Mouse (Mus musculus): ENCODE results near the gene Ccr3. TPM values are rescaled to one million over a fixed set of nuclear protein-coding genes. Genes with fewer than 3 reads are reported as not detected.

Ccr3 gene
- 0.20 and 0.22 TPM in 2 replicates for polyA plus RNA-seq (2012; rRNA removed)

GRCm38 (mm10) chr9:124021672-124022071, at the start of gene Ccr3:
Ccr3 (plus strand) TSS chr9:124021972.

GRCm38 (mm10) chr9:123978308-123978707, 43.5 kb upstream of the Ccr3 start, which contains the start of gene Ccr1l1:
Ccr1l1 (minus strand) TSS chr9:123978408.

Other genes with a start within 250 kb of the Ccr3 start
- gene Cxcr6, start 215.5 kb upstream of the Ccr3 start, polyA plus RNA-seq (2012; rRNA removed): 0.08 and 0.10 TPM in 2 replicates
- gene Fyco1, start 170.1 kb upstream of the Ccr3 start, polyA plus RNA-seq (2012; rRNA removed): 2.7 and 3.5 TPM in 2 replicates
- gene Xcr1, start 159.9 kb upstream of the Ccr3 start, polyA plus RNA-seq (2012; rRNA removed): 0.01 TPM in 2 replicates
- 4.0 and 4.8 TPM in 2 replicates for gene Ccr1, start 53.3 kb upstream of the Ccr3 start, polyA plus RNA-seq (2012; rRNA removed)
- gene Ccr1l1, start 43.6 kb upstream of the Ccr3 start, polyA plus RNA-seq (2012; rRNA removed): 0.04 and 0.05 TPM in 2 replicates
- gene Ccr2, start 80.0 kb downstream of the Ccr3 start, polyA plus RNA-seq (2012; rRNA removed): 2.4 and 2.7 TPM in 2 replicates
- 1.1 and 1.9 TPM in 2 replicates for gene Ccr5, start 99.6 kb downstream of the Ccr3 start, polyA plus RNA-seq (2012; rRNA removed)